Mouse (Mus musculus) E14TG2a.4 (cell line): Measurements from ENCODE around the gene Usp35.

ENCODE experiments used
- H3K27me3 ChIP-seq: 2 replicates; pipeline ENCODE4 v1.6.1; 2014; ENCODE audit warnings: low read length, control low read depth; ENCODE audit not compliant: insufficient read depth
- H3K36me3 ChIP-seq: 2 replicates; pipeline ENCODE4 v1.6.1; 2014; ENCODE audit warnings: low read length, control low read depth; ENCODE audit not compliant: insufficient read depth
- H3K4me1 ChIP-seq: replicated peaks from 2 replicates; pipeline ENCODE4 v1.6.1; 2014; ENCODE audit warnings: low read depth, low read length, control low read depth
- H3K4me3 ChIP-seq: replicated peaks from 2 replicates; pipeline ENCODE4 v1.5.1; 2014; ENCODE audit warnings: mild to moderate bottlenecking, low read length
- H3K9me3 ChIP-seq: 2 replicates; pipeline ENCODE4 v1.6.1; 2014; ENCODE audit warnings: low read length, control low read depth
- CTCF ChIP-seq: conservative IDR thresholded peaks from 2 replicates; pipeline ENCODE4 v1.5.1; 2014; ENCODE audit warnings: low read length
- NANOG ChIP-seq: IDR thresholded peaks from 2 replicates; pipeline ENCODE4 v1.6.1; 2014; ENCODE audit warnings: borderline replicate concordance, low read length, mixed read lengths
- POU5F1 ChIP-seq: IDR thresholded peaks from 2 replicates; pipeline ENCODE4 v1.6.1; 2014; ENCODE audit warnings: low read length, borderline replicate concordance

Usp35 gene

DNA sequence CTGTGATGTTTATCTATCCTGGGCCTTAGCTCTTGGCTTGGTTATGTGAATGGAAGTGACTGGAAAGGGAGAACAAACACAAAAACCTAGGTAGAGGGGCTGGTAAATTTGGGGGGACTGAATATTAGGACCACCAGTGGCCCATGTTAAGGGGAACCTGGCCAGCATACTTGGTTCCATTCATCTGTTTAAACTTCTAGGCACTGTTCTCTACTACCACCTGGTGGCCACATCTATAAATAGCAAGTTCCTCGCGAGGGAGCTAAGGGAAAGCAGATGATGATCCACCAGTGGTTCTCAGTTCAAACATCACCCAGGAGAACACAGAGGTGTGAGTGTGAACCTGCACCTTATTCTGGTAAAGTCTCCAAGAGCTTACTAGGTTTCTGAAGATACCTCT, 34.4 kb downstream of the Usp35 start:
- H3K9me3 ChIP-seq: no peaks in the 10 kb centered on the region
- peaks cover 22% of the 10 kb centered on the region for H3K27me3 ChIP-seq
- H3K4me3 ChIP-seq: no peak overlapping the region
- TF ChIP-seq POU5F1 (no peak), CTCF (peak; percentile 75)
- no peaks in the 10 kb centered on the region for H3K4me1 ChIP-seq
- no peaks in the 10 kb centered on the region for H3K36me3 ChIP-seq

DNA sequence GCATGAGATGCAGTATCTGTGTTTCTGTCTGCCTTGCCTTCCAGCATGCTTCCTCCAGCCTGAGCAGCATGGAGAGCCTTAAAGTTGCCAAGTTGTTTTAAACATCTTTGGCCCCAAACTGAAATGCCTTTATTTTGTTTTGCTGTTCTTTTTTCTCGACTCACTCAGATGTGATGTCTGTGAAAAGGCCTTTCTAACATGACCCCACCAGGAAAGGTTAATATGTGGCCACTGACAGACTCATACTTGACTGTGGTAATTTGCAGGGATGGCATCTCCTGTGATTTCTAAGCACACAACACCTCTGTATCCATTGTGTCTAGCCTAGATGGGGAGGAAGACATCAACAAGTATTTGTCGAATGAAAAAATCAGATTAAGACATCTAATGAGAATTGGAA, 34.8 kb downstream of the Usp35 start:
- Histone ChIP-seq H3K9me3 (no peaks in the 10 kb centered on the region), H3K27me3 (peaks cover 22% of the 10 kb centered on the region), H3K4me3 (no peak overlapping the region), H3K4me1 (no peaks in the 10 kb centered on the region), H3K36me3 (no peaks in the 10 kb centered on the region)
- TF ChIP-seq CTCF (no peak), NANOG (no peak), POU5F1 (no peak)

GRCm38 (mm10) chr7:97271068-97271467, 60.8 kb downstream of the Usp35 start:
- Histone ChIP-seq H3K36me3 (no peaks in the 10 kb centered on the region), H3K4me1 (no peaks in the 10 kb centered on the region), H3K9me3 (peaks cover 21% of the 10 kb centered on the region), H3K4me3 (no peak overlapping the region), H3K27me3 (no peaks in the 10 kb centered on the region)
- TF ChIP-seq NANOG (no peak), POU5F1 (no peak), CTCF (no peak)

- H3K27me3 ChIP-seq: no peaks in the 10 kb centered on the region
- TF ChIP-seq NANOG (no peak), CTCF (no peak), POU5F1 (no peak)
- no peaks in the 10 kb centered on the region for H3K4me1 ChIP-seq
- no peaks in the 10 kb centered on the region for H3K36me3 ChIP-seq
- peaks cover 21% of the 10 kb centered on the region for H3K9me3 ChIP-seq
- H3K4me3 ChIP-seq: no peak overlapping the region
Measured at GRCm38 (mm10) chr7:97270367-97270766, 61.5 kb downstream of the Usp35 start.

GRCm38 (mm10) chr7:97262541-97262940, 69.3 kb downstream of the Usp35 start:
- no peaks in the 10 kb centered on the region for H3K4me1 ChIP-seq
- H3K36me3 ChIP-seq: no peaks in the 10 kb centered on the region
- H3K4me3 ChIP-seq: no peak overlapping the region
- no peaks in the 10 kb centered on the region for H3K27me3 ChIP-seq
- TF ChIP-seq CTCF: no peak
- no peak for TF ChIP-seq NANOG
- TF ChIP-seq POU5F1: no peak
- peaks cover 7% of the 10 kb centered on the region for H3K9me3 ChIP-seq
